17 mouse cellular contexts compared by ENCODE assay signal in the genomic region with DNA sequence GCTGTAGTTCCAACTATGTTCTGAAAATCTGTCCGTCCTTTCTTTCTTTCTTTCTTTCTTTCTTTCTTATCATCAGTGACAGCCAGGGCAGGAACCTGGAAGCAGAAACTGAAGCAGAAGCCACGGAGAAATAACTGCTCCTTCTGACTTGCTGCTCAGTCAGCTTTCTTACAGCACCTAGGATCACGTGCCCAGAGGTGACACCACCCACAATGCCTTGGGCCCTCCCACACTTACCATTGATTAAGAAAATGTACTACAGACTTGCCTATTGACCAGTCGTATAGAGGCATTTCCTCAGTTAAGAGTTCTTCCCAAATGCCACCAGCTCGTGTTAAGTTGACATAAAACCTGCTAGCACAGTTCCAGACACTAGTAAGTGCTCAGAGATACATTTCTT. TPM values are rescaled to one million over a fixed set of nuclear protein-coding genes. Genes with fewer than 3 reads are reported as not detected.
DNase-seq lines count a peak whose midpoint lies in the region; ATAC-seq and TF ChIP-seq lines count a peak whose summit lies in the region.
"Had no signal": no experiment of that assay in that cellular context is flagged by ENCODE, and none has a peak within 500 bp of the region (broad histone marks: within the 10 kb centered on the region; RNA-seq: fewer than 3 reads in every experiment).

No protein-coding gene starts in this region.

- H3K9ac ChIP-seq in lung, postnatal 0 days (replicated peaks; ENCODE audit: low read depth) = no peak overlapping the region
- no peak overlapping the region for H3K9ac ChIP-seq in liver, embryonic 11.5 days (ENCODE audit: low read depth, low read length)
- H3K9ac ChIP-seq: heart, embryonic 15.5 days; hindbrain, embryonic 13.5 days; limb, embryonic 12.5 days; lung, embryonic 15.5 days; neural tube, embryonic 12.5 days had no signal

- no peak overlapping the region for H3K4me2 ChIP-seq in lung, postnatal 0 days (replicated peaks; ENCODE audit: low read depth, low read length)
- 0 out of 2 replicates have a peak overlapping the region, but pooled peaks have one; percentile 19 for H3K4me2 ChIP-seq in liver, embryonic 11.5 days
- H3K4me2 ChIP-seq: hindbrain, embryonic 13.5 days; limb, embryonic 12.5 days; lung, embryonic 15.5 days; neural tube, embryonic 12.5 days had no signal

- H3K27ac ChIP-seq in lung, postnatal 0 days (ENCODE audit: low read length) = no peak overlapping the region
- H3K27ac ChIP-seq in liver, embryonic 11.5 days (ENCODE audit: low read depth, low read length) = no peak overlapping the region
- H3K27ac ChIP-seq: hindbrain, embryonic 13.5 days; limb, embryonic 12.5 days; lung, embryonic 15.5 days; neural tube, embryonic 12.5 days had no signal

- ATAC-seq in lung, postnatal 0 days = no peak
- peak; percentile 70 for ATAC-seq in liver, embryonic 11.5 days (replicated peaks; ENCODE audit: low FRiP score)
- peak; percentile 66 for ATAC-seq in megakaryocyte-erythroid progenitor cell, adult 5-6 weeks (replicated peaks; ENCODE audit: low FRiP score, low TSS enrichment, poor library complexity, severe bottlenecking)

- H3K9me3 ChIP-seq in lung, postnatal 0 days (ENCODE audit: low read length) = no peaks in the 10 kb centered on the region
- H3K9me3 ChIP-seq in liver, embryonic 11.5 days (ENCODE audit: control insufficient read depth, low read length) = no peaks in the 10 kb centered on the region
- H3K9me3 ChIP-seq: heart, embryonic 15.5 days; hindbrain, embryonic 13.5 days; limb, embryonic 12.5 days; lung, embryonic 15.5 days; neural tube, embryonic 12.5 days had no signal

- H3K36me3 ChIP-seq in lung, postnatal 0 days (ENCODE audit: insufficient read depth, low read length) = no peaks in the 10 kb centered on the region
- H3K36me3 ChIP-seq in liver, embryonic 11.5 days (ENCODE audit: control insufficient read depth, insufficient read depth, low read length) = no peaks in the 10 kb centered on the region
- H3K36me3 ChIP-seq: heart, embryonic 15.5 days; hindbrain, embryonic 13.5 days; limb, embryonic 12.5 days; lung, embryonic 15.5 days; neural tube, embryonic 12.5 days had no signal

- 66% methylated on average over 5 of the region's 5 CpGs for WGBS in lung, postnatal 0 days
- 59% methylated on average over 5 of the region's 5 CpGs for WGBS in liver, embryonic 11.5 days

- H3K4me1 ChIP-seq in lung, postnatal 0 days (ENCODE audit: insufficient read depth, low read depth, low read length) = peaks cover 7% of the 10 kb centered on the region; the same call in 1 of the 2 replicates
- peaks cover 35% of the 10 kb centered on the region for H3K4me1 ChIP-seq in liver, embryonic 11.5 days (replicated peaks; ENCODE audit: control insufficient read depth, insufficient read depth, low read length)
- H3K4me1 ChIP-seq: neural tube, embryonic 12.5 days had no signal

- TF ChIP-seq CTCF in lung, postnatal 0 days (IDR thresholded peaks at IDR 0.05) = no peak

- no peak overlapping the region for H3K4me3 ChIP-seq in lung, postnatal 0 days (ENCODE audit: low read depth, low read length)
- H3K4me3 ChIP-seq in liver, embryonic 11.5 days (ENCODE audit: low read depth, low read length) = no peak overlapping the region
- H3K4me3 ChIP-seq: heart, embryonic 15.5 days; hindbrain, embryonic 13.5 days; limb, embryonic 12.5 days; lung, embryonic 15.5 days; neural tube, embryonic 12.5 days had no signal

- TF ChIP-seq EP300 in lung, postnatal 0 days (IDR thresholded peaks at IDR 0.05) = no peak

- H3K27me3 ChIP-seq in lung, postnatal 0 days (replicated peaks; ENCODE audit: insufficient read depth, low read length) = no peaks in the 10 kb centered on the region
- H3K27me3 ChIP-seq in liver, embryonic 11.5 days (replicated peaks; ENCODE audit: control insufficient read depth, insufficient read depth, low read length) = no peaks in the 10 kb centered on the region
- H3K27me3 ChIP-seq: heart, embryonic 15.5 days; hindbrain, embryonic 13.5 days; limb, embryonic 12.5 days; lung, embryonic 15.5 days; neural tube, embryonic 12.5 days had no signal

- peak; percentile 44 for DNase-seq in lung, postnatal 36 days
- no peak for DNase-seq in lung, postnatal 0 days (ENCODE audit: low spot score)
- DNase-seq in c-Kit-negative CD71-positive TER-119-positive erythroid progenitor cells, embryonic 14.5 days (ENCODE audit: low read depth, low spot score) = peak; percentile 39
- DNase-seq in liver, embryonic 11.5 days (ENCODE audit: low spot score) = no peak
- no peak for DNase-seq in cerebellum, adult 11-12 months
- DNase-seq in neural tube, embryonic 10.5 days (ENCODE audit: extremely low spot score, low spot score) = no peak
- DNase-seq: adrenal gland, postnatal 10 days; cerebellum, adult 9-10 months; gastrocnemius, postnatal 25 days; kidney, adult 11 months; kidney, postnatal 14 days had no signal

RNA-seq across cellular contexts. Expression of a gene that starts 12.1 kb away (rescaled TPM):
- 82.9 and 90.4 TPM in 2 replicates for polyA plus RNA-seq in lung, postnatal 0 days (2015; fragmentation: Nextera tagmentation; extraction: Ambion mirVana)
- 69.4 and 74.9 TPM in 2 replicates for polyA plus RNA-seq in liver, embryonic 11.5 days (2014; fragmentation: Nextera tagmentation; extraction: Ambion mirVana)
- total RNA-seq in megakaryocyte-erythroid progenitor cell, adult 5-6 weeks (2014; fragmentation: Nextera tagmentation) = 64.2 and 92.2 TPM in 2 replicates
- total RNA-seq in megakaryocyte-erythroid progenitor cell, adult 5-6 weeks (2017) = 131 and 151 TPM in 2 replicates

Comparison
In these comparisons a context has a peak if more than half of its experiments do, and no peak if none do; other contexts are left out.
1. DNase-seq: peak in lung, postnatal 36 days (single experiment) and c-Kit-negative CD71-positive TER-119-positive erythroid progenitor cells, embryonic 14.5 days (single experiment); none in lung, postnatal 0 days (single experiment), liver, embryonic 11.5 days (single experiment), cerebellum, adult 11-12 months (single experiment) and neural tube, embryonic 10.5 days (single experiment).